Mouse (Mus musculus) cortical plate, adult 2 months (tissue): Measurements from ENCODE around the gene D8Ertd738e.

ENCODE experiments used
- CTCF ChIP-seq: fragments of 200-500 bp; IDR thresholded peaks from 2 replicates; pipeline ENCODE4 v1.5.1; 2011; ENCODE audit warnings: mild to moderate bottlenecking, control low read depth, low read length; ENCODE audit not compliant: insufficient read depth; ENCODE audit errors: extremely low read depth
- POLR2A ChIP-seq: fragments of 200-500 bp; IDR thresholded peaks from 2 replicates; pipeline ENCODE4 v1.6.1; 2011; ENCODE audit warnings: mild to moderate bottlenecking, low read length, control low read depth; ENCODE audit not compliant: insufficient read depth; ENCODE audit errors: extremely low read depth

DNA sequence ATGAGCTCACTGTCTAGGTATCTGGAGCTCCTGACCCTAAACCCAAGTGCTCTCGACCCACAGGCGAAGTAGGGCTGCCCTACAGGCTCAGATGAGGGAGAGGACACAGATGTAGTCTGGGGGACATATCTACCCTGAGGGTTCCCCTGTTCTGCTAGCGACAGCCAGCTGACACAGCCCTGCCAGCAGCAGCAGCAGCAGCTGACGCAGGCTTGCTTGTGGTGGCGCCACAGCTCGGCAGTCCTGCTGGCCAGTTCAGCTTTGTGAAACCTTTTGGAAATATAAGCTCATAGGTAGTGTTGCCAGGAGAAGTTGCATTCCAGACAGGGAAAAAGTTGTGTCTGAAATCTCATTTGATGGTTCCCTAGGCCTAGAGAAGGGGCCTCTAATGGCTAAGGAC, 8.4 kb downstream of the D8Ertd738e start:
- TF ChIP-seq CTCF = no peak
- TF ChIP-seq POLR2A = no peak
